Mouse (Mus musculus) heart, embryonic 11.5 days (tissue): ENCODE results near the gene Mrpl2. TPM values are rescaled to one million over a fixed set of nuclear protein-coding genes. Genes with fewer than 3 reads are reported as not detected.

Experiments used
- ATAC-seq: fragments of 200-750 bp; cut with Nextera tagmentation; replicated peaks from 2 replicates; pipeline ENCODE4 v1.8.0; 2017; ENCODE audit warnings: moderate library complexity; ENCODE audit not compliant: insufficient number of reproducible peaks, low FRiP score, low TSS enrichment
- H3K27ac ChIP-seq: fragments of 300-500 bp; sonication (generic); 2 replicates; pipeline ENCODE4 v1.5.1; 2014; ENCODE audit warnings: mild to moderate bottlenecking, low read depth, low read length
- H3K27me3 ChIP-seq: fragments of 300-500 bp; sonication (generic); 2 replicates; pipeline ENCODE4 v1.6.1; 2014; ENCODE audit warnings: mild to moderate bottlenecking, low read length, mixed read lengths; ENCODE audit not compliant: control insufficient read depth, insufficient read depth
- H3K36me3 ChIP-seq: fragments of 300-500 bp; sonication (generic); 2 replicates; pipeline ENCODE4 v1.6.1; 2014; ENCODE audit warnings: mild to moderate bottlenecking, low read length, moderate library complexity, mixed read lengths; ENCODE audit not compliant: control insufficient read depth, insufficient read depth
- H3K4me1 ChIP-seq: fragments of 300-500 bp; sonication (generic); 2 replicates; pipeline ENCODE4 v1.6.1; 2014; ENCODE audit warnings: low read length; ENCODE audit not compliant: control insufficient read depth, insufficient read depth
- H3K4me2 ChIP-seq: fragments of 300-500 bp; sonication (generic); 2 replicates; pipeline ENCODE4 v1.6.1; 2014; ENCODE audit warnings: mild to moderate bottlenecking, moderate library complexity
- H3K4me3 ChIP-seq: fragments of 300-500 bp; sonication (generic); 2 replicates; pipeline ENCODE4 v1.5.1; 2014; ENCODE audit warnings: low read depth, low read length
- H3K9ac ChIP-seq: fragments of 300-500 bp; sonication (generic); 2 replicates; pipeline ENCODE4 v1.6.1; 2014; ENCODE audit warnings: mild to moderate bottlenecking, low read depth, low read length, moderate library complexity
- H3K9me3 ChIP-seq: fragments of 300-500 bp; sonication (generic); replicated peaks from 2 replicates; pipeline ENCODE4 v1.6.1; 2016; ENCODE audit warnings: low read length; ENCODE audit not compliant: control insufficient read depth
- WGBS: fragments of 180-500 bp; shearing (Covaris S2); extraction: QIAGEN DNeasy Blood & Tissue Kit; methylation state at CpG from one replicate; pipeline ENCODE4 v1.1.7; 2014; ENCODE audit not compliant: insufficient replicate concordance; 5-methylcytosine and 5-hydroxymethylcytosine counted together
- polyA plus RNA-seq: library from polyadenylated mRNA; unstranded; fragments of >200 nt; fragmentation: Nextera tagmentation; extraction: Ambion mirVana; gene quantifications from 2 replicates; pipeline ENCODE4 v1.2.1, GENCODE M21; 2014

The Mrpl2 gene
- polyA plus RNA-seq, 1 experiment from 2014 or later, result 110 TPM

- Histone ChIP-seq H3K27me3 (no peaks in the 10 kb centered on the region), H3K9ac (no peak overlapping the region), H3K4me3 (no peak overlapping the region), H3K4me2 (no peak overlapping the region), H3K9me3 (no peaks in the 10 kb centered on the region), H3K36me3 (peaks cover 55% of the 10 kb centered on the region), H3K4me1 (no peaks in the 10 kb centered on the region), H3K27ac (no peak overlapping the region)
- no peak for ATAC-seq
- WGBS, result 86% methylated on average over 5 of the region's 5 CpGs
Observed at GRCm38 (mm10) chr17:46662730-46663129, 16.7 kb downstream of the Mrpl2 start.

DNA sequence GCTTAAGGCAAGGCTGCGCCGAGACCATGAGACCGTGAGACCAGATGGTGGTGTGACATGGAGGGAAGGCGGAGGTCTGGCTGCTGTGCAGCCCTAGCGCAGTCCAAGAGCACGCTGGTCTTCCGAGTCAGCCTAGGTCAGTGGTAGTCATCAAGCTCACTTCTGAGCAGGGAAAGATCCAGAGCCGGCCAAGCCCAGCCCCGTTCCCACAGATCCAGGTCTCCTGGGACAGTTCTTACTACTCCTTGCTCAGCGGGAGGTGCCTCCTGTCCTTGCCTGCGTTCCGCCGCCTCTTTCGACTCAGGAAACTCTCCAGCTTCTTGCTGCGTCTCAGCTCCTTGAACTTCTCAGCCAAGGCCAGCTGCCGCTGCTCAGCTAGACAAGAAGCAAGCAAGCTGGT is 21.7 kb downstream of the Mrpl2 start:
- WGBS, result 89% methylated on average over 16 of the region's 16 CpGs
- Histone ChIP-seq H3K27me3 (no peaks in the 10 kb centered on the region), H3K36me3 (peaks cover 33% of the 10 kb centered on the region), H3K27ac (no peak overlapping the region), H3K4me3 (no peak overlapping the region), H3K4me2 (no peak overlapping the region), H3K4me1 (no peaks in the 10 kb centered on the region), H3K9me3 (no peaks in the 10 kb centered on the region), H3K9ac (no peak overlapping the region)
- no peak for ATAC-seq

DNA sequence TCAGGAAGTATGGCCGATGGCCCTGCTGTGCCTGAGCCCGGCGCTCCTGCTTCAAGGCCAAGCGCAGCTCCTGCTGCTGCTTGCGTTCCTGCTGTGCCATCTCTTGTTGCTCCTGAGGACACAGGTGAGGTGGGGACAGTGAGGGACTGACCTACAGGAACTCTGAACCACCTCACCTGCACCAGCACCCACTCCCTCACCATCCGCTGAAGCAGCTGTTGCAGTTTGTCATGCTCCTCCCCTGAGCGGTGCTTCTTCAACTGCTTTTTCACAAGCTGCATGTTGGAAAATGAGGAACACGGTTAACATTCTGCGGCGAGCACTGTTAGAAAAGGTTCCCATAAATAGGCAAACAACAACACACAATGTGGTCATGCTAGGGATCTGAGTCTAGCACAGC is 23.9 kb downstream of the Mrpl2 start:
- no peak for ATAC-seq
- Histone ChIP-seq H3K36me3 (peaks cover 15% of the 10 kb centered on the region), H3K9me3 (no peaks in the 10 kb centered on the region), H3K9ac (no peak overlapping the region), H3K4me2 (no peak overlapping the region), H3K4me1 (peaks cover 9% of the 10 kb centered on the region), H3K27ac (no peak overlapping the region), H3K27me3 (no peaks in the 10 kb centered on the region), H3K4me3 (no peak overlapping the region)
- WGBS, result 92% methylated on average over 10 of the region's 10 CpGs

GRCm38 (mm10) chr17:46673850-46674529 is 28.0 kb downstream of the Mrpl2 start, which contains the start of gene Rrp36:
TSS of gene Rrp36 (minus strand) at chr17:46674352.
- Histone ChIP-seq H3K9ac (peak within 1 kb of the TSS; percentile 79), H3K9me3 (no peaks in the 10 kb centered on the region), H3K27ac (peak within 1 kb of the TSS; percentile 61), H3K4me3 (peak within 1 kb of the TSS; percentile 68), H3K4me2 (peak within 1 kb of the TSS; percentile 85), H3K36me3 (peaks cover 32% of the 10 kb centered on the region), H3K27me3 (no peaks in the 10 kb centered on the region), H3K4me1 (peaks cover 25% of the 10 kb centered on the region)
- peak; percentile 83 for ATAC-seq
- WGBS, result 1% methylated on average over 43 of the region's 43 CpGs

DNA sequence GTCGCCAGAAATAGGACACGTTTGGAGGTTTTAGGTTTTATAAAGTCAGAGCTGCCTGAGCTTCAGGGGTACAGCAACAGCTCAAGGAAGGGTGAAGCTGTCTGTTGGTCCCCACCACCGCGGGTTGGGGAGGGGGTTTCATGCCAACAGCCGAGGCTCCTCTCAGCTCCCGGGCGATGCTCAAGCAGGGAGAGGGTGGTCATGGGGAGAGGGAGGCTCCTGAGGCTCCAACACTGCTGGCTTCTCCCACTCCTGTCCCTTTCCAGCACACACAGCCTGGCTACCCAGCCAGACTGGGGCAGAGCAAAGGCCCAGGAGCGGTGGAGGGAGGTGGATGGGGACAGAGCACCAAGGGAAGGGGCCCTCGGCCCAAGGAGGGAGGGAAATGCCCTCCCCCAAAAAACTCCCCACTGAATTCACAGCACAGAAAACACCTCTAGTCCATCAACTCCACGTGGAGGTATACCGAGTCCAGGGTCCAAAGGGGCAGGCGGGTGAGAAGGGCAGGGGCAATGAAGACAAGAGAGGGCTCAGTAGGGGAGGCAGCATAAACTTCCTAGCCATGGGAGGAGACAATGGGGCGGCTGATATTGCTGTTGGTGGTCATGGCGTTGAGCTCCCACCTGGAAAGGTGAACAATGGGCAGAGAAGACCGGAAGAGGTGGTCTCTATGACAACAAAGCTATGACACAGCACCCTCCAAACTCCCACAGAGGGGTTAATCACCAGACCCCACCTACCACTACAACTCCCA is 28.7 kb downstream of the Mrpl2 start:
- Histone ChIP-seq H3K4me1 (peaks cover 32% of the 10 kb centered on the region), H3K27me3 (no peaks in the 10 kb centered on the region), H3K4me3 (peak overlapping the region; percentile 68), H3K4me2 (peak overlapping the region; percentile 85), H3K9me3 (no peaks in the 10 kb centered on the region), H3K27ac (peak overlapping the region; percentile 61), H3K36me3 (peaks cover 26% of the 10 kb centered on the region), H3K9ac (peak overlapping the region; percentile 79)
- ATAC-seq, result peak; percentile 23; the same call in 1 of the 2 replicates
- 18% methylated on average over 15 of the region's 15 CpGs for WGBS

DNA sequence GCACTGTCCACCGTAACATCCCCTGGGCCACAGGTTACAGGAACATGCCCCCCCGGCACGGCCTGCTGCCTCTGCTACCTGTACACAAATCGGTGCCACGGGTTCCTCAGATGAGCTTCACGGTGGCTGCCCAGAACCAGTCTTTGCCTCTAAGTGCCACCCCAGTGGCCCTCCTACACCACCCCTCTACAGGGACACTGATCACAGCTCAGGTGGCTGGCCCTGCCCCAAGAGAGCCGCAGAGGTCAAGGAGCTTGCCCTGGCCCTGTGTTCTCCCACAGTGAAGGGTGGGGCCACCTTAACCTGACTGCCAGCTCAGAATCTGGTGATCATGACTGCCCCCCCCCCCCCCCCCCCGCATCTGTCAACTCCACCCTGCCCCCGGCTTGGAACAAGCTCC is 32.4 kb downstream of the Mrpl2 start, which contains the start of gene Mea1:
Gene Mea1, plus strand, starts transcription at position 378 of the 400 bp plus-strand sequence.
- Histone ChIP-seq H3K27ac (peak within 1 kb of the TSS; percentile 94), H3K4me2 (peak within 1 kb of the TSS; percentile 91), H3K27me3 (no peaks in the 10 kb centered on the region), H3K9ac (peak within 1 kb of the TSS; percentile 85), H3K4me1 (peaks cover 36% of the 10 kb centered on the region), H3K4me3 (peak within 1 kb of the TSS; percentile 93), H3K36me3 (peaks cover 25% of the 10 kb centered on the region), H3K9me3 (no peaks in the 10 kb centered on the region)
- no peak for ATAC-seq
- WGBS, result 82% methylated on average over 8 of the region's 9 CpGs

DNA sequence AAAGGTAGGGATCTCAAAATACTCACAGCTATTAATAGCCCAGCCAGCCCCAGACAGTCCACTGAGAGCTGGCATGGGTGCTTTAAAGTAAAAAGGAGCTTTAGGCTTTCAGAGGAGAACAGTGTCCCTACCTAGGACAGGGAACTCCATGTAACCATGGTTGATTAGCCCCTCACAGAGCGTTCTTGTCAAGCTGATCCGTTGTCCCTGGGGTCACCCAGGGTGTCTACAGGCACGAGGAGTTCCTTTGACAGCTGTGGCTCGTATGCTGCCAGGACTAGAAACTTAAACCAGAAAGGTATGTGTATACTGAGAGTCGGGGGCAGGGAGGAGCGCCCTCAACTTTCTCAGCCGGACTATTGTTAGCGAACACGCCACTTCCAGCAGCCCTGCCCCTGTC is 32.9 kb downstream of the Mrpl2 start:
- H3K36me3 ChIP-seq, result peaks cover 28% of the 10 kb centered on the region
- WGBS, result 31% methylated on average over 9 of the region's 9 CpGs

DNA sequence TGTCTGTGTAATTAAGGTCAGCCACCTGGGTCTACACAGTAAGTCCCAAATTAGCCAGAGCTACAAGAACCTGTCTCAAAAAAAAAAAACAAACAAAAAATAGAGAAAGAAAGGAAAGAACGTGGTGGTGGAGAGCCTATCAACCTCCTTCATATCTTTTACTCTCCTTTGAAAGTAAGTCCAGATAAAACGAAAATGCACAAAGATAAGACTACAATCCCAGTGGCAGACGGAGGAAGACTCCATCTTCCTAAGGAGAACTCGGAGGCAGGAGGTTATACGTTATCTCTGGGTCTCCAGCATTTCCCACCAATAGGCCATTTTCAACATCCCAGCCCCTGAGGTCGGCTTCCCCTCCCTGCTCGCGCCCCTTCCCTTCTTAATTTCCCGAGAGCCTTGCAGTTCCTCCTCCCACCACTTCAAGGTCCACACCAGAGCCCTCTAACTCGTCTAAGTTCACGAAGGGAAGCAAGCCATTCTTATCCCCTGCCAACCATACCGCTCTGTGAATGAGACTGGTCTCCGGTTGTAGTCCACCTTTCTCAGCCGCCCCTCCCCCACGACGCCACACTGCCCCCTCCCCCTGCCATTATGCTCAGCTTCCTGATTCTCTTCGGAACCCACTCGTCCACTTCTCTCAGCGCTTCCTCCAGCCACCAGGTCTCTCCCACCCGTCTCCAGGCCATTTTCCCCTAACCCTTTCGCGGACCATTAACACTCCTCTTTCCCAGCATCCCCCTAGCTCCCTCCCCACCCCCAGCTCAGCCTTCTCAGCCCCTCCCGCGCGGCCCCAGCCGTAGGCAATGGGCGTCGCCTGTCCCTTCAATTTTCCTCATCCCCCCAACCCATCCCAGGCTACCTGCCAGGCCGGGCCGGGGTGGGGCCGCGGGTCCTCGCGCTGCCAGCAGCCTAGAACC is 34.1 kb downstream of the Mrpl2 start:
- no peaks in the 10 kb centered on the region for H3K27me3 ChIP-seq
- H3K4me1 ChIP-seq, result peaks cover 29% of the 10 kb centered on the region
- H3K4me2 ChIP-seq, result peak overlapping the region; percentile 91
- peak overlapping the region; percentile 93 for H3K4me3 ChIP-seq
- WGBS, result 2% methylated on average over 34 of the region's 34 CpGs
- no peaks in the 10 kb centered on the region for H3K9me3 ChIP-seq
- ATAC-seq, result no peak; the same call in 1 of the 2 replicates
- H3K36me3 ChIP-seq, result peaks cover 35% of the 10 kb centered on the region
- peak overlapping the region; percentile 85 for H3K9ac ChIP-seq
- peak overlapping the region; percentile 94 for H3K27ac ChIP-seq

More for the DNA sequence above, 32.9 kb downstream of the Mrpl2 start:
- H3K9ac ChIP-seq, result peak overlapping the region; percentile 85
- ATAC-seq, result no peak
- H3K4me3 ChIP-seq, result peak overlapping the region; percentile 93
- H3K27me3 ChIP-seq, result no peaks in the 10 kb centered on the region
- peaks cover 36% of the 10 kb centered on the region for H3K4me1 ChIP-seq
- H3K4me2 ChIP-seq, result peak overlapping the region; percentile 91
- H3K9me3 ChIP-seq, result no peaks in the 10 kb centered on the region
- peak overlapping the region; percentile 94 for H3K27ac ChIP-seq
